Mouse (Mus musculus): ENCODE measurements around the gene Dnase2a. TPM values are rescaled to one million over a fixed set of nuclear protein-coding genes. Genes with fewer than 3 reads are reported as not detected.
"Not testable (repeated sequence)": the region's sequence is repeated elsewhere in the genome, so short reads cannot be mapped to it uniquely, and the experiment has no call there.

Dnase2a gene
- polyA plus RNA-seq, 1 experiment from 2014 or later, result 5.2 TPM

- Histone ChIP-seq H3K9me3 (replicated peaks; ENCODE audit: control insufficient read depth, low read length) (no peaks in the 10 kb centered on the region), H3K27me3 (ENCODE audit: control insufficient read depth, insufficient read depth, low read length) (peaks cover 4% of the 10 kb centered on the region), H3K36me3 (ENCODE audit: control insufficient read depth, insufficient read depth) (no peaks in the 10 kb centered on the region), H3K4me2 (ENCODE audit: low read depth, low read length) (peak overlapping the region; percentile 100), H3K4me1 (ENCODE audit: control insufficient read depth, insufficient read depth, low read length) (0 out of 2 replicates have a peak, but pooled peaks cover 4% of the 10 kb centered on the region), H3K27ac (ENCODE audit: low read length) (no peak overlapping the region), H3K4me3 (ENCODE audit: low read length) (peak overlapping the region; percentile 77), H3K9ac (ENCODE audit: low read length) (peak overlapping the region; percentile 85)
- under 1% methylated on average over 68 of the region's 68 CpGs for WGBS
- peak; percentile 90 for ATAC-seq (replicated peaks; ENCODE audit: extremely low read depth, insufficient read depth, low FRiP score)
Observed at GRCm38 (mm10) chr8:84902920-84903661, 5.3 kb upstream of the Dnase2a start.

GRCm38 (mm10) chr8:84904351-84904750 lies 4.0 kb upstream of the Dnase2a start:
- 79% methylated on average over 7 of the region's 7 CpGs for WGBS
- Histone ChIP-seq H3K27me3 (ENCODE audit: control insufficient read depth, insufficient read depth, low read length) (peaks cover 8% of the 10 kb centered on the region), H3K9me3 (replicated peaks; ENCODE audit: control insufficient read depth, low read length) (no peaks in the 10 kb centered on the region), H3K4me2 (ENCODE audit: low read depth, low read length) (no peak overlapping the region), H3K36me3 (ENCODE audit: control insufficient read depth, insufficient read depth) (no peaks in the 10 kb centered on the region), H3K4me1 (ENCODE audit: control insufficient read depth, insufficient read depth, low read length) (0 out of 2 replicates have a peak, but pooled peaks cover 7% of the 10 kb centered on the region), H3K27ac (ENCODE audit: low read length) (no peak overlapping the region), H3K9ac (ENCODE audit: low read length) (no peak overlapping the region), H3K4me3 (ENCODE audit: low read length) (no peak overlapping the region)
- ATAC-seq (replicated peaks; ENCODE audit: extremely low read depth, insufficient read depth, low FRiP score), result no peak

GRCm38 (mm10) chr8:84907037-84907436 lies 1.3 kb upstream of the Dnase2a start:
- Histone ChIP-seq H3K9me3 (replicated peaks; ENCODE audit: control insufficient read depth, low read length) (no peaks in the 10 kb centered on the region), H3K36me3 (ENCODE audit: control insufficient read depth, insufficient read depth) (no peaks in the 10 kb centered on the region), H3K9ac (ENCODE audit: low read length) (no peak overlapping the region), H3K27ac (ENCODE audit: low read length) (no peak overlapping the region), H3K27me3 (ENCODE audit: control insufficient read depth, insufficient read depth, low read length) (peaks cover 29% of the 10 kb centered on the region), H3K4me1 (ENCODE audit: control insufficient read depth, insufficient read depth, low read length) (0 out of 2 replicates have a peak, but pooled peaks cover 7% of the 10 kb centered on the region), H3K4me3 (ENCODE audit: low read length) (no peak overlapping the region), H3K4me2 (ENCODE audit: low read depth, low read length) (no peak overlapping the region)
- 93% methylated on average over 9 of the region's 9 CpGs for WGBS
- ATAC-seq (replicated peaks; ENCODE audit: extremely low read depth, insufficient read depth, low FRiP score), result no peak

- Histone ChIP-seq H3K27me3 (ENCODE audit: control insufficient read depth, insufficient read depth, low read length) (peaks cover 33% of the 10 kb centered on the region), H3K4me3 (ENCODE audit: low read length) (no peak overlapping the region), H3K36me3 (ENCODE audit: control insufficient read depth, insufficient read depth) (no peaks in the 10 kb centered on the region), H3K4me2 (ENCODE audit: low read depth, low read length) (no peak overlapping the region), H3K27ac (ENCODE audit: low read length) (no peak overlapping the region), H3K4me1 (ENCODE audit: control insufficient read depth, insufficient read depth, low read length) (peaks cover 7% of the 10 kb centered on the region; the same call in 1 of the 2 replicates), H3K9ac (ENCODE audit: low read length) (no peak overlapping the region), H3K9me3 (replicated peaks; ENCODE audit: control insufficient read depth, low read length) (no peaks in the 10 kb centered on the region)
- ATAC-seq (replicated peaks; ENCODE audit: extremely low read depth, insufficient read depth, low FRiP score), result no peak
- WGBS, result 71% methylated on average over 8 of the region's 8 CpGs
Observed at GRCm38 (mm10) chr8:84907493-84907892, 867 bp upstream of the Dnase2a start.

DNA sequence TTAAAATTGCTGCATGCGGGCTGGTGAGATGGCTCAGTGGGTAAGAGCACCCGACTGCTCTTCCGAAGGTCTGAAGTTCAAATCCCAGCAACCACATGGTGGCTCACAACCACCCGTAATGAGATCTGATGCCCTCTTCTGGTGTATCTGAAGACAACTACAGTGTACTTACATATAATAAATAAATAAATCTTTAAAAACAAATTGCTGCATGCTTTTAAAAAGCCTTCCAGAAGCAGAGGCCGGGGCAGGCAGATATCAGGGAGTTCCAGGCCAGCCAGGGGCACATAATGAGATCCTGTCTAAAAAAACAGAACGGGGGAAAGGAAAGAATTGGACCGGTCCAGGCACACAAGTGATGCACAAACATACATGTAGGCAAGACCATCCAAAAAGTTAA lies 381 bp upstream of the Dnase2a start:
- peaks cover 38% of the 10 kb centered on the region for H3K27me3 ChIP-seq (ENCODE audit: control insufficient read depth, insufficient read depth, low read length)
- peak overlapping the region; percentile 97 for H3K4me2 ChIP-seq (ENCODE audit: low read depth, low read length)
- H3K27ac ChIP-seq (ENCODE audit: low read length); H3K9me3 ChIP-seq (replicated peaks; ENCODE audit: control insufficient read depth, low read length); H3K36me3 ChIP-seq (ENCODE audit: control insufficient read depth, insufficient read depth); ATAC-seq (replicated peaks; ENCODE audit: extremely low read depth, insufficient read depth, low FRiP score): not testable (repeated sequence)
- WGBS, result 27% methylated on average over 6 of the region's 7 CpGs
- H3K9ac ChIP-seq (ENCODE audit: low read length), result peak overlapping the region; percentile 81
- H3K4me3 ChIP-seq (ENCODE audit: low read length), result peak overlapping the region; percentile 71
- peaks cover 12% of the 10 kb centered on the region; the same call in 1 of the 2 replicates for H3K4me1 ChIP-seq (ENCODE audit: control insufficient read depth, insufficient read depth, low read length)

- ATAC-seq (replicated peaks; ENCODE audit: extremely low read depth, insufficient read depth, low FRiP score), result no peak
- peaks cover 39% of the 10 kb centered on the region for H3K27me3 ChIP-seq (ENCODE audit: control insufficient read depth, insufficient read depth, low read length)
Observed at GRCm38 (mm10) chr8:84909162-84909767, 905 bp downstream of the Dnase2a start.

GRCm38 (mm10) chr8:84909949-84910348 lies 1.6 kb downstream of the Dnase2a start:
- H3K4me2 ChIP-seq (ENCODE audit: low read depth, low read length), result no peak overlapping the region
- H3K9me3 ChIP-seq (replicated peaks; ENCODE audit: control insufficient read depth, low read length), result peaks cover 4% of the 10 kb centered on the region; the same call in 1 of the 2 replicates
- H3K4me3 ChIP-seq (ENCODE audit: low read length), result no peak overlapping the region
- no peak overlapping the region for H3K27ac ChIP-seq (ENCODE audit: low read length)
- ATAC-seq (replicated peaks; ENCODE audit: extremely low read depth, insufficient read depth, low FRiP score), result no peak
- peaks cover 9% of the 10 kb centered on the region; the same call in 1 of the 2 replicates for H3K4me1 ChIP-seq (ENCODE audit: control insufficient read depth, insufficient read depth, low read length)
- WGBS, result 83% methylated on average over 5 of the region's 5 CpGs
- H3K27me3 ChIP-seq (ENCODE audit: control insufficient read depth, insufficient read depth, low read length), result peaks cover 39% of the 10 kb centered on the region
- H3K9ac ChIP-seq (ENCODE audit: low read length), result no peak overlapping the region
- H3K36me3 ChIP-seq (ENCODE audit: control insufficient read depth, insufficient read depth), result no peaks in the 10 kb centered on the region

More at GRCm38 (mm10) chr8:84909162-84909767, 905 bp downstream of the Dnase2a start:
- Histone ChIP-seq H3K27ac (ENCODE audit: low read length) (no peak overlapping the region), H3K4me3 (ENCODE audit: low read length) (peak overlapping the region; percentile 71), H3K4me1 (ENCODE audit: control insufficient read depth, insufficient read depth, low read length) (peaks cover 9% of the 10 kb centered on the region; the same call in 1 of the 2 replicates), H3K4me2 (ENCODE audit: low read depth, low read length) (peak overlapping the region; percentile 97), H3K9ac (ENCODE audit: low read length) (peak overlapping the region; percentile 81), H3K9me3 (replicated peaks; ENCODE audit: control insufficient read depth, low read length) (peaks cover 4% of the 10 kb centered on the region; the same call in 1 of the 2 replicates), H3K36me3 (ENCODE audit: control insufficient read depth, insufficient read depth) (no peaks in the 10 kb centered on the region)
- 47% methylated on average over 20 of the region's 20 CpGs for WGBS

GRCm38 (mm10) chr8:84910551-84910950 lies 2.2 kb downstream of the Dnase2a start:
- Histone ChIP-seq H3K27me3 (ENCODE audit: control insufficient read depth, insufficient read depth, low read length) (peaks cover 39% of the 10 kb centered on the region), H3K4me3 (ENCODE audit: low read length) (no peak overlapping the region), H3K4me1 (ENCODE audit: control insufficient read depth, insufficient read depth, low read length) (peaks cover 9% of the 10 kb centered on the region; the same call in 1 of the 2 replicates), H3K27ac (ENCODE audit: low read length) (no peak overlapping the region), H3K4me2 (ENCODE audit: low read depth, low read length) (no peak overlapping the region), H3K9me3 (replicated peaks; ENCODE audit: control insufficient read depth, low read length) (peaks cover 4% of the 10 kb centered on the region; the same call in 1 of the 2 replicates), H3K36me3 (ENCODE audit: control insufficient read depth, insufficient read depth) (no peaks in the 10 kb centered on the region), H3K9ac (ENCODE audit: low read length) (no peak overlapping the region)
- 79% methylated on average over 6 of the region's 6 CpGs for WGBS
- no peak for ATAC-seq (replicated peaks; ENCODE audit: extremely low read depth, insufficient read depth, low FRiP score)

DNA sequence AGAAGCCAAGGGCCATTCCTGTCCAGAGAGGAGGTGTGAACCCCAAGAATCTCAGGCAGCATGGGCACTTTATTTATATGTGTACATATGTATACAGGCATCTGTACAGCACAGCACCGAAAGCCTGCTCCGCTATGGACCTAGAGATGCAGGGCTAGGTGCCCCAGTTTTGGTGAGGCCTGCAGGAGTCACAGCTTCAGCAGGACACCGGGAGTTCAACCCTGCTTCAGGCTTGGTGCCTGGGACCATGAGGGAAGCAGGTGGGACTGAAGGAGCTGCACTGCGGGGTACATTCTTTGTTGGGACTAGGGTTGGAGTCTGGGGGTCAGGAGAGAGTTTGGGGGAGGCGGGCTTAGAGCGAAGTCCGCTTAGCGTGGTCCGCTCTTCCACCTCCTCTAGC lies 3.5 kb downstream of the Dnase2a start:
- peaks cover 9% of the 10 kb centered on the region; the same call in 1 of the 2 replicates for H3K4me1 ChIP-seq (ENCODE audit: control insufficient read depth, insufficient read depth, low read length)
- H3K4me2 ChIP-seq (ENCODE audit: low read depth, low read length), result no peak overlapping the region
- no peak for ATAC-seq (replicated peaks; ENCODE audit: extremely low read depth, insufficient read depth, low FRiP score)
- H3K36me3 ChIP-seq (ENCODE audit: control insufficient read depth, insufficient read depth), result no peaks in the 10 kb centered on the region
- no peak overlapping the region for H3K9ac ChIP-seq (ENCODE audit: low read length)
- WGBS, result 81% methylated on average over 9 of the region's 9 CpGs
- no peak overlapping the region for H3K4me3 ChIP-seq (ENCODE audit: low read length)
- peaks cover 45% of the 10 kb centered on the region for H3K27me3 ChIP-seq (ENCODE audit: control insufficient read depth, insufficient read depth, low read length)
- peaks cover 4% of the 10 kb centered on the region; the same call in 1 of the 2 replicates for H3K9me3 ChIP-seq (replicated peaks; ENCODE audit: control insufficient read depth, low read length)
- no peak overlapping the region for H3K27ac ChIP-seq (ENCODE audit: low read length)

All from heart, embryonic 16.5 days (tissue).